Mouse (Mus musculus): ENCODE data around the gene Ccl11. TPM values are rescaled to one million over a fixed set of nuclear protein-coding genes. Genes with fewer than 3 reads are reported as not detected.

The Ccl11 gene
- polyA plus RNA-seq, 1 experiment from 2014 or later: not detected

GRCm38 (mm10) chr11:82101529-82101928 is 43.9 kb downstream of the Ccl11 start, which contains the start of gene Ccl12:
Ccl12 (plus strand) TSS chr11:82101845.
- Histone ChIP-seq H3K9me3 (ENCODE audit: control insufficient read depth, low read length) (no peaks in the 10 kb centered on the region), H3K9ac (ENCODE audit: low read length) (no peak within 1 kb of the TSS), H3K27ac (ENCODE audit: low read depth, low read length) (no peak within 1 kb of the TSS), H3K4me2 (no peak within 1 kb of the TSS), H3K4me3 (ENCODE audit: low read depth, low read length) (no peak within 1 kb of the TSS), H3K36me3 (ENCODE audit: control insufficient read depth, insufficient read depth, low read length) (no peaks in the 10 kb centered on the region), H3K27me3 (ENCODE audit: control insufficient read depth, insufficient read depth, low read length) (no peaks in the 10 kb centered on the region), H3K4me1 (ENCODE audit: control insufficient read depth, insufficient read depth, low read length) (no peaks in the 10 kb centered on the region)
- 81% methylated on average over 2 of the region's 2 CpGs for WGBS
- ATAC-seq (ENCODE audit: low FRiP score): no peak
- no peak for DNase-seq (ENCODE audit: low spot score, missing footprints)

GRCm38 (mm10) chr11:82109611-82110010 is 52.0 kb downstream of the Ccl11 start:
- H3K27ac ChIP-seq (ENCODE audit: low read depth, low read length): no peak overlapping the region
- H3K4me2 ChIP-seq: no peak overlapping the region
- H3K9me3 ChIP-seq (ENCODE audit: control insufficient read depth, low read length): no peaks in the 10 kb centered on the region
- no peak overlapping the region for H3K4me3 ChIP-seq (ENCODE audit: low read depth, low read length)
- no peak for DNase-seq (ENCODE audit: low spot score, missing footprints)
- H3K36me3 ChIP-seq (ENCODE audit: control insufficient read depth, insufficient read depth, low read length): no peaks in the 10 kb centered on the region
- H3K27me3 ChIP-seq (ENCODE audit: control insufficient read depth, insufficient read depth, low read length): no peaks in the 10 kb centered on the region
- ATAC-seq (ENCODE audit: low FRiP score): no peak
- H3K9ac ChIP-seq (ENCODE audit: low read length): no peak overlapping the region
- H3K4me1 ChIP-seq (ENCODE audit: control insufficient read depth, insufficient read depth, low read length): no peaks in the 10 kb centered on the region

DNA sequence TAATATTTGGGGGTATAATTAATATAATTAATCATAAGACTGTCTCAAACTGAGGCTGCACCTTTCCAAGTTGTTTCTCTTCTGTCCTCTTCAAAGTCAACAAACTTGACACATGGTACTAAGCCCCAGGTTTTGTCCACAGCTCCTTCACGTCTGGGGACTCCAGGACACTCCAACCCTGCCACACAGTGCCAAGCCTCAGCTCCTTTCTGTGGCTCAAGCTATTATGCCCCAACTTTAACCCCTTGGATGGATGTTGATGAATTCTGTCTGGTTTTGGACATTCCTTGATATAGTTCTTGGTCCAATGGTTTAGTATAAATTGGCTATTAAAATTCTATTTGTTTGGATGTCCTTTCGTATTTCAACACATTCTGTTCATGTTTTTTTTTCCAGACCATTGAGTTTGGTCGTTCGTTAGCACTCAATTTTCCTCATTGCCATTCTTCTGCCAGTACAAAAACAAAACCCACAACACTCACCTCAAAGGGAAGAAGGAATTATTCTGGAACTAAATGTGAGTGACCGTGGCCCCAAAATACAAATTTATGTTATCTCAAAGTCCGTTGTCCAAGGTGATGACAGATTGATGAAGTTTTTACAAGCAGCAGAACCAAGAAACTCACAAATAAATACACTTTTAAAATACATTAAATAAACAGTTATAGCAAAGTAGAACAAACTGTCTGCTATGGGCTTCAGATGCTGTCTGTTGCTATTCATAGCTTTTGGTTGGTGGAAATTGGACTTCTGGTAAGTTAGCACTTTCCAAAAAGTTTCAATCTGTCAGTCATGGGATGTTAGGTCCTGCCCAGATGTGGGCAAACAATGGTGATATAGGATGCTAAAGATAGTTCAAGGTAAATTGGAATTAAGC is 53.0 kb downstream of the Ccl11 start:
- H3K36me3 ChIP-seq (ENCODE audit: control insufficient read depth, insufficient read depth, low read length): no peaks in the 10 kb centered on the region
- no peak for ATAC-seq (ENCODE audit: low FRiP score)
- no peak overlapping the region for H3K27ac ChIP-seq (ENCODE audit: low read depth, low read length)
- DNase-seq (ENCODE audit: low spot score, missing footprints): no peak
- H3K9ac ChIP-seq (ENCODE audit: low read length): no peak overlapping the region
- no peaks in the 10 kb centered on the region for H3K9me3 ChIP-seq (ENCODE audit: control insufficient read depth, low read length)
- no peak overlapping the region for H3K4me2 ChIP-seq
- no peak overlapping the region for H3K4me3 ChIP-seq (ENCODE audit: low read depth, low read length)
- H3K27me3 ChIP-seq (ENCODE audit: control insufficient read depth, insufficient read depth, low read length): no peaks in the 10 kb centered on the region
- no peaks in the 10 kb centered on the region for H3K4me1 ChIP-seq (ENCODE audit: control insufficient read depth, insufficient read depth, low read length)
- 81% methylated on average over 6 of the region's 6 CpGs for whole genome bisulfite sequencing

Other genes starting within 250 kb of the Ccl11 start
- gene 5530401A14Rik, start 197.2 kb upstream of the Ccl11 start, polyA plus RNA-seq (2014; fragmentation: Nextera tagmentation; extraction: Ambion mirVana): 0.14 TPM in 2 replicates
- gene Asic2, start 89.4 kb upstream of the Ccl11 start, polyA plus RNA-seq (2014; fragmentation: Nextera tagmentation; extraction: Ambion mirVana): 1.6 TPM in 2 replicates
- gene Ccl2, start 22.3 kb upstream of the Ccl11 start, polyA plus RNA-seq (2014; fragmentation: Nextera tagmentation; extraction: Ambion mirVana): 0.96 and 1.1 TPM in 2 replicates
- gene Gm17268, start 19.3 kb upstream of the Ccl11 start, polyA plus RNA-seq (2014; fragmentation: Nextera tagmentation; extraction: Ambion mirVana): not detected in 2 replicates
- 0.18 and 0.55 TPM in 2 replicates for gene Ccl7, start 12.1 kb upstream of the Ccl11 start, polyA plus RNA-seq (2014; fragmentation: Nextera tagmentation; extraction: Ambion mirVana)
- 1.0 and 1.9 TPM in 2 replicates for gene Ccl12, start 44.0 kb downstream of the Ccl11 start, polyA plus RNA-seq (2014; fragmentation: Nextera tagmentation; extraction: Ambion mirVana)
- gene Ccl8, start 57.4 kb downstream of the Ccl11 start, polyA plus RNA-seq (2014; fragmentation: Nextera tagmentation; extraction: Ambion mirVana): not detected in 2 replicates
- 0.29 TPM in 1 of 2 replicates, not detected in the other for gene Ccl1, start 247.9 kb downstream of the Ccl11 start, polyA plus RNA-seq (2014; fragmentation: Nextera tagmentation; extraction: Ambion mirVana)